Mouse (Mus musculus): ENCODE results near the gene Sh2d3c. TPM values are rescaled to one million over a fixed set of nuclear protein-coding genes. Genes with fewer than 3 reads are reported as not detected.

The Sh2d3c gene
- total RNA-seq, 2 experiments from 2014 or later = 6.4 to 15.4 TPM

DNA sequence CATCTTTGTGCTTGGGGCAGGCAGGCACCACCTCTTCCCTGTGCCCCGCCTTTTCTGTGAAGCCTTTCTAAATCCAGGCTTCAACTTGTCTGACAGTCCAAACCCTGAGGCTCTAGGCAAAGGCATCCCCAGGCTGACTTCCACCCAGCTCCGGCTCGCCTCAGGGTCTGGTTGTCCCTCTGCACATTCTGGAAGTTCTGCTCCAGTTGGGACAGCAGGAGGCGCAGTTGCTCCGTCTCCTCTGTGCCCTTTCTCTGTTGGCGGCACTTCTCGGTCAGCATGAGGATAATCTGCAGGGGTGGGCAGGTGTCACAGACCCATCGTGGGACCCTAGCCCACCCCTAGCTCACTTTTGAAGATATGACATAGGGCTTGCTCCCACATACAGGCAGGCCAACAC lies 58.3 kb downstream of the Sh2d3c start:
- no peak for ATAC-seq (replicated peaks; ENCODE audit: low FRiP score, poor library complexity, severe bottlenecking)

DNA sequence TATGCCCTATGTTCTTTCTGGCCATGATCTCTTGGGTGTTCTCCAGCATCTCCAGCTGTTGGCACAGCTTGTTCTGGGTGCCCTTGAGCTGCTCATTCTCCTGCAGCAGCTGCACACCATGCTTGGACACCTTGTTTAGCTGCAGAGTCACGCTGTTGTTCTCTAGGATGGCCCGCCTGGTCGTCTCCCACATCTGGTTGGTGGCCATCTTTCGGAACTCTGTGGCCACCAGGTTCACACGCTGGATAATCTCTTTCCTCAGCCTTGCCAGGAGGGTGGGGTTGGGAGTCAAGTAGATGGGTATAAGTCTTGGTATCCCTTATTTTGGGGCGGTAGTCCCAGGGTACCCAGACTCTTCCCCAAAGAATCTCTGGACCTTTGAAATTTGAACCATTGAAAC lies 58.9 kb downstream of the Sh2d3c start:
- no peak for ATAC-seq (replicated peaks; ENCODE audit: low FRiP score, poor library complexity, severe bottlenecking)

DNA sequence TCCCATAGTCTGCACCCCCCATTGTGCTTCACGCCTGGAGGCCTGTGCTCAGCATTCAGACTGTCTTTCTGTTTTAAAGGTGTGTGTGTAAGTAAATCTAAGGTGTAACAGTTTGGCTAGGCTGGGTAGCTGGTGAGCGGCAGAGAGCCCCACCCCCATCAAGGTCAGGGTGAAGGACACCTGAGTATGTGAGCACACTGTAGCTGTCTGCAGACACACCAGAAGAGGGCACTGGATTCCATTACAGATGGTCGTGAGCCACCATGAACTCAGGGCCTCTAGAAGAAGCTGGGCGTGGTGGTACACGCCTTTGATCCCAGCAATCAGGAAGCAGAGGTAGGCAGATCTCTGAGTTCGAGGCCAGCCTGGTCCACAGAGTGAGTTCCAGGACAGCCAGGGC lies 60.9 kb downstream of the Sh2d3c start:
- no peak for ATAC-seq (replicated peaks; ENCODE audit: low FRiP score, poor library complexity, severe bottlenecking)

DNA sequence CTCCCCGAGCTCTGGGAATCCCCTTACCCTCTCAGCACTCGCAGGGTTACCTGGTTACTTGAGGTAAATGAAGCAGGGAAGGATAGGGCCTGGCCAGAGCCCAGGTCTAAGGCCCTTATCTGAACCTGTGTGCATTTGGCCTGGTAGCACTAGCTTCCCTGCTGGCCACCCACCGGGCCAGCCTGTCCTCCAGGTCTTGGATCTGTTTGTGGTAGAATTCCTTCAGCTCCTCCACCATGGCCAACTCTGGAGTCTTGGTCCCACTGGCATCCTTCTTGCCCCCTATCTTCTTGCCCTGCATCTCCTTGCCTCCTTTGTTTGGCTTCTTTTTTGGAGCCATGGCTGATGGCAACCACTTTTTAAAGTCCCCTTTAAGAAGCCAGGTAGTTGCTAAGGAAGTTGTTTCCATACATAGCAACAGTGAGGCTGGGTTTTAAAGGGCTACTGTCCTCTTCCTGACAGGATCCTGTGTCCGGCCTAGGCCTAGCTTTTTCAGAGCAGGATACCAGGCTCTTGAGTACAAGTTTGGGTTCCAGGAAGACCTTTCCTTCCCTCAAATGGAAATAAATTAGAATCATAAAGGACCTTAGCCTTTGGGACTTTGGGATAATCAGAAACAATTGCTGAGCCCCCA lies 63.3 kb downstream of the Sh2d3c start, which contains the start of gene Cfap157:
Cfap157 (minus strand) TSS at position 381 of the 634 bp plus-strand sequence.
- ATAC-seq (replicated peaks; ENCODE audit: low FRiP score, poor library complexity, severe bottlenecking) = no peak

DNA sequence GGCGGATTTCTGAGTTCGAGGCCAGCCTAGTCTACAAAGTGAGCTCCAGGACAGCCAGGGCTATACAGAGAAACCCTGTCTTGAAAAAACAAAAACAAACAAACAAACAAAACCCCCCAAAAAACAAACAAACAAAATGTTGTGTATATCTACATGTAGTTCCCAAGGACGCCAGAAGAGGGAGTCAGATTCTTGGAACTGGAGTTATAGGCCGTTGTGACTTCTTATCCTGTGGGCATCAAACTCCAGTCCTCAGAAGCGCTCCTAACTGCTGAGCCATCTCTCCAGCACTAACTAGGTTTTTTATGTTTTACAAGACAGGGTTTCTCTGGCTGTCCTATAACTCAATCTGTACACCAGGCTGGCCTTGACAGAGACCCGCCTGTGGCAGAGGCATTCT lies 66.3 kb downstream of the Sh2d3c start:
- no peak for ATAC-seq (replicated peaks; ENCODE audit: low FRiP score, poor library complexity, severe bottlenecking)

DNA sequence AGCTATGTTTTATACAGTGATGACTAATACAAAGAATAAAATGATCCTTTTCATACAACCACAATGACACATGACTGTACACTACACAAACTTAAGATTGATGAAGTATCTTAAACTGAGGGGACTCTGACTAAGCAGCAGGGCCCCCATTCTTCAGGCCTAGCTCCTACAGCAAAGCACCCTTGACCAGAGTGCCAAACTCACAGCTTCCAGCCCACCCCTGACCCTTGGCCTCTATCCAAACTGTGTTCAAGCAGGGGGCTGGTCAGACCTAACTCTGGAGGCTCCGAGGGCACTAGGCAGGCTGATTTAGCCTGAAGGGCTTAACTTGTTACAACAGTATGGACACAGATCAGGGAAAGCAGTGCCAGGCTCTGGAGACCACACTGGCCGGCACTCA lies 67.7 kb downstream of the Sh2d3c start:
- ATAC-seq (replicated peaks; ENCODE audit: low FRiP score, poor library complexity, severe bottlenecking) = no peak

DNA sequence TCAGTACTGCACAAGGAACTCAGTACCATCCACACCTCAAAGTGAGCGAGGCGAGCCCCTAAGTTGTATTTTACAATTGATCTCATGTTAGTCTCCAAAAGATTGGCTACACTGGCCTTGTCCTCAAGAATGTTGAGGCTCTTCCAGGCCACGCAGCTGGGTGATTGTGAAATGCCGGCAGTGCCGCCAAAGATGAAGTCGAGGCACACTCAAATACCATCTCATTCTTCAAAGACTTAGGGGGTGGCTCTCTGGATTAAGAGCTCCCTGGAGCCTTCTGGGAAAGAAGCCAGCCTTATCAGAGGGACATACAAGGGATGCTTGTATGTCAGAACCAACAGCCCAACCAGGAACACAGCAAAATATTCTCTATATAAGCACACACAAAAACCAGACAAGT lies 70.4 kb downstream of the Sh2d3c start:
- no peak for ATAC-seq (replicated peaks; ENCODE audit: low FRiP score, poor library complexity, severe bottlenecking)

DNA sequence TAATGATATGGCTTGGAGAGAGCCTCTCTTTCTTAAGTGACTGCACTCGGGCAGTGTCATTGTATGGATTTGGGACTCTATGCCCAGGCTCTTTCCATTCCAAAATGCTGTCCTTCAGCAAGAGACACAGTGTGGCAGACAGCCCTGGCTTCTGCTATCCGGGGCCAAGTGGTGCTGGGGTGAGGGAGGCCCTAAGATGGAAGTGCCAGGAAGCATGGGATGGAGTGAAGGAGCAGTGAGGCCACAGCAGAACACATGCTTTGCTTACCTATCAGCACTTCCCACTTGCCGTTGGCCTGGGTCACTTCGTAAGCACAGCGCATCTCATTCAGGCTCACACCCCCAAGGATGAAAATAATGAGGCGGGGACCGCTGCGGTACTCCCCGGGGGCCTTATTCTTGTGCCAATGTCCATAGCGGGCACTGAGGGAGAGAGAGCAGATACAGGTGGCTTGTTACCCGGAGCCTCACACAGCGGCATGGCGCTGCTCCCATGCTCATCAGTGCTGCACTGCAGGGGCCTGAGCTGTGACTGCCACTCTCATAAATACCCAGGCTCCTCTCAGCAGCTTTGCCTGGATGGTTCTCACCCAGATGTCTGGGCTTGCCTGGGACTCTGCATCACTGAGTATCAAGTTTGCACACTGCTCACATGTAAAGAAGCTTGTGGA lies 75.0 kb downstream of the Sh2d3c start:
- no peak for ATAC-seq (replicated peaks; ENCODE audit: low FRiP score, poor library complexity, severe bottlenecking)

DNA sequence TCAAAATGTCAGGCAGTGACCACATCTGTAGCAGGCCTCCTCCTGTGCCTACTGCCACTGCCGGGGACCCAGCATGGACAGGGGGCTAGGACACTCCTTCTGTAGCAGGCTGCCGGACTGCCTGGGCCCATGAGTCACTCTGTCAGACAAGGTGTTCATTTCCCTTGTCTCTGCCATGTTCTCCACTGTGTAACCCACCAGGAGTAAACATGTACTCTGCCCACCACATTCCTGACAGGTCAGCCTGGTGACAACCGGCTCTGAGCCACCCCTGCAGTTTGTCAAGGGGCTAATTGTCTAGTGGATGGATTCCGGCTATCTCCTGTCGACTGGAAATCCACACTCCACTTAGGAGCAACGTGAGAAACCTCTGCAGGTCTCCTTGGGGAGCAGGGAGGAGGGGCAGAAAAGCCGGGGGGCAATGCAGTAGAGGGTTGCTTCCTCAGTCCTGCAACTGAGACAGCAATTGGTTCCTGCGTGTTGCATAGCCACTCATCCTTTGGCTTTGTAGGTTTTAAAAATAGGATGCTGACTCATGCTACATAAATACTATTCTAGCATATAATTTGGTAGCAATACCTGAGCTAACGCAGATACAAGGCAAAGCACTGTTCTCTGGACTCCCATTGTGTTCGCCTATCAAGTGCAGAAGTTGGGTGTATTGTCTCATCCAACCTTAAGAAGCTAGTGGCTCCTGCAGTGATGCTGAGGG lies 77.6 kb downstream of the Sh2d3c start:
- no peak for ATAC-seq (replicated peaks; ENCODE audit: low FRiP score, poor library complexity, severe bottlenecking)

Other genes starting within 250 kb of the Sh2d3c start
- gene Fam102a, start 185.7 kb upstream of the Sh2d3c start, total RNA-seq (2015; ENCODE audit: low replicate concordance) = 1.2 and 2.7 TPM in 2 replicates
- 0.28 and 6.5 TPM in 2 replicates for gene Fam102a, start 185.7 kb upstream of the Sh2d3c start, total RNA-seq (2017; ENCODE audit: low replicate concordance)
- gene Dpm2, start 150.2 kb upstream of the Sh2d3c start, total RNA-seq (2015; ENCODE audit: low replicate concordance) = 26.9 and 41.0 TPM in 2 replicates
- gene Dpm2, start 150.2 kb upstream of the Sh2d3c start, total RNA-seq (2017; ENCODE audit: low replicate concordance) = 8.6 and 18.2 TPM in 2 replicates
- not detected in 2 replicates for gene Pip5kl1, start 146.3 kb upstream of the Sh2d3c start, total RNA-seq (2015; ENCODE audit: low replicate concordance)
- 1.9 TPM in 1 of 2 replicates, not detected in the other for gene Pip5kl1, start 146.3 kb upstream of the Sh2d3c start, total RNA-seq (2017; ENCODE audit: low replicate concordance)
- gene 9430097D07Rik, start 145.4 kb upstream of the Sh2d3c start, total RNA-seq (2015; ENCODE audit: low replicate concordance) = not detected in 2 replicates
- gene 9430097D07Rik, start 145.4 kb upstream of the Sh2d3c start, total RNA-seq (2017; ENCODE audit: low replicate concordance) = not detected in 2 replicates
- gene St6galnac4, start 134.0 kb upstream of the Sh2d3c start, total RNA-seq (2015; ENCODE audit: low replicate concordance) = 8.8 and 9.4 TPM in 2 replicates
- gene St6galnac4, start 134.0 kb upstream of the Sh2d3c start, total RNA-seq (2017; ENCODE audit: low replicate concordance) = 3.8 and 4.9 TPM in 2 replicates
- gene St6galnac6, start 121.3 kb upstream of the Sh2d3c start, total RNA-seq (2015; ENCODE audit: low replicate concordance) = 0.77 and 3.3 TPM in 2 replicates
- 2.1 and 2.5 TPM in 2 replicates for gene St6galnac6, start 121.3 kb upstream of the Sh2d3c start, total RNA-seq (2017; ENCODE audit: low replicate concordance)
- gene Ak1, start 99.3 kb upstream of the Sh2d3c start, total RNA-seq (2015; ENCODE audit: low replicate concordance) = not detected in 2 replicates
- not detected in 2 replicates for gene Ak1, start 99.3 kb upstream of the Sh2d3c start, total RNA-seq (2017; ENCODE audit: low replicate concordance)
- 4.0 and 6.7 TPM in 2 replicates for gene Eng, start 74.5 kb upstream of the Sh2d3c start, total RNA-seq (2015; ENCODE audit: low replicate concordance)
- 1.5 and 3.2 TPM in 2 replicates for gene Eng, start 74.5 kb upstream of the Sh2d3c start, total RNA-seq (2017; ENCODE audit: low replicate concordance)
- 1.3 and 4.0 TPM in 2 replicates for gene Fpgs, start 16.9 kb upstream of the Sh2d3c start, total RNA-seq (2015; ENCODE audit: low replicate concordance)
- 2.1 and 6.6 TPM in 2 replicates for gene Fpgs, start 16.9 kb upstream of the Sh2d3c start, total RNA-seq (2017; ENCODE audit: low replicate concordance)
- gene Cdk9, start 8.0 kb upstream of the Sh2d3c start, total RNA-seq (2015; ENCODE audit: low replicate concordance) = 15.0 and 25.9 TPM in 2 replicates
- 18.1 and 19.5 TPM in 2 replicates for gene Cdk9, start 8.0 kb upstream of the Sh2d3c start, total RNA-seq (2017; ENCODE audit: low replicate concordance)
- gene 6330409D20Rik, start 20.0 kb downstream of the Sh2d3c start, total RNA-seq (2015; ENCODE audit: low replicate concordance) = not detected in 2 replicates
- not detected in 2 replicates for gene 6330409D20Rik, start 20.0 kb downstream of the Sh2d3c start, total RNA-seq (2017; ENCODE audit: low replicate concordance)
- 10.4 and 11.3 TPM in 2 replicates for gene Tor2a, start 36.2 kb downstream of the Sh2d3c start, total RNA-seq (2015; ENCODE audit: low replicate concordance)
- gene Tor2a, start 36.2 kb downstream of the Sh2d3c start, total RNA-seq (2017; ENCODE audit: low replicate concordance) = 4.7 and 8.8 TPM in 2 replicates
- not detected in 2 replicates for gene Ttc16, start 54.6 kb downstream of the Sh2d3c start, total RNA-seq (2015; ENCODE audit: low replicate concordance)
- not detected in 2 replicates for gene Ttc16, start 54.6 kb downstream of the Sh2d3c start, total RNA-seq (2017; ENCODE audit: low replicate concordance)
- gene Ptrh1, start 54.7 kb downstream of the Sh2d3c start, total RNA-seq (2015; ENCODE audit: low replicate concordance) = 2.5 TPM in 1 of 2 replicates, not detected in the other
- not detected in 2 replicates for gene Ptrh1, start 54.7 kb downstream of the Sh2d3c start, total RNA-seq (2017; ENCODE audit: low replicate concordance)
- not detected in 2 replicates for gene Cfap157, start 63.4 kb downstream of the Sh2d3c start, total RNA-seq (2015; ENCODE audit: low replicate concordance)
- not detected in 2 replicates for gene Cfap157, start 63.4 kb downstream of the Sh2d3c start, total RNA-seq (2017; ENCODE audit: low replicate concordance)
- gene Stxbp1, start 126.2 kb downstream of the Sh2d3c start, total RNA-seq (2015; ENCODE audit: low replicate concordance) = 0.96 and 1.3 TPM in 2 replicates
- gene Stxbp1, start 126.2 kb downstream of the Sh2d3c start, total RNA-seq (2017; ENCODE audit: low replicate concordance) = 0.34 and 0.56 TPM in 2 replicates
- gene Fam129b, start 155.1 kb downstream of the Sh2d3c start, total RNA-seq (2015; ENCODE audit: low replicate concordance) = 3.1 and 5.8 TPM in 2 replicates
- 2.6 and 5.6 TPM in 2 replicates for gene Fam129b, start 155.1 kb downstream of the Sh2d3c start, total RNA-seq (2017; ENCODE audit: low replicate concordance)
- gene Rpl12, start 240.5 kb downstream of the Sh2d3c start, total RNA-seq (2015; ENCODE audit: low replicate concordance) = 305 and 430 TPM in 2 replicates
- gene Rpl12, start 240.5 kb downstream of the Sh2d3c start, total RNA-seq (2017; ENCODE audit: low replicate concordance) = 287 and 320 TPM in 2 replicates
- 3.1 and 6.5 TPM in 2 replicates for gene Lrsam1, start 240.6 kb downstream of the Sh2d3c start, total RNA-seq (2015; ENCODE audit: low replicate concordance)
- gene Lrsam1, start 240.6 kb downstream of the Sh2d3c start, total RNA-seq (2017; ENCODE audit: low replicate concordance) = 1.7 and 3.5 TPM in 2 replicates